Mouse (Mus musculus) cerebellum, adult 2 months (tissue): Measurements from ENCODE around the gene Wdr59. TPM values are rescaled to one million over a fixed set of nuclear protein-coding genes. Genes with fewer than 3 reads are reported as not detected.

Experiments used
- DNase-seq, 2 experiments: peaks; one replicate each; pipeline ENCODE4 v3.0.0; 2021
- H3K27ac ChIP-seq: fragments of 200-500 bp; 2 replicates; pipeline ENCODE4 v1.5.1; 2012; ENCODE audit warnings: low read length, control low read depth, inconsistent platforms; ENCODE audit not compliant: insufficient read depth
- H3K27me3 ChIP-seq: fragments of 200-500 bp; 2 replicates; pipeline ENCODE4 v1.6.1; 2012; ENCODE audit warnings: inconsistent platforms, mild to moderate bottlenecking, low read length, moderate library complexity; ENCODE audit not compliant: control insufficient read depth, insufficient read depth
- H3K4me1 ChIP-seq: fragments of 200-500 bp; 2 replicates; pipeline ENCODE4 v1.6.1; 2011; ENCODE audit warnings: low read length; ENCODE audit not compliant: control insufficient read depth, insufficient read depth
- H3K4me3 ChIP-seq: fragments of 200-500 bp; replicated peaks from 2 replicates; pipeline ENCODE3; 2011; ENCODE audit warnings: mild to moderate bottlenecking, low read depth, low read length, control low read depth; ENCODE audit not compliant: insufficient read depth
- CTCF ChIP-seq: fragments of 200-500 bp; IDR thresholded peaks from 2 replicates; pipeline ENCODE4 v1.5.1; 2011; ENCODE audit warnings: low read depth, mild to moderate bottlenecking, control low read depth, low read length, moderate library complexity, borderline replicate concordance; ENCODE audit not compliant: insufficient read depth
- POLR2A ChIP-seq: fragments of 200-500 bp; IDR thresholded peaks from 2 replicates; pipeline ENCODE4 v1.6.1; 2011; ENCODE audit warnings: low read length, control low read depth, borderline replicate concordance; ENCODE audit not compliant: insufficient read depth
- WGBS: fragments of 180-500 bp; shearing (Covaris S2); methylation state at CpG from one replicate; pipeline ENCODE4 v1.1.7; 2018; 5-methylcytosine and 5-hydroxymethylcytosine counted together
- polyA plus RNA-seq: library from polyadenylated mRNA; depleted of rRNA; stranded (reverse); fragments of >200 nt; gene quantifications from 2 replicates; pipeline ENCODE4 v1.2.3, GENCODE M21; 2012

Gene Wdr59
- polyA plus RNA-seq, 1 experiment, result 16.0 TPM

DNA sequence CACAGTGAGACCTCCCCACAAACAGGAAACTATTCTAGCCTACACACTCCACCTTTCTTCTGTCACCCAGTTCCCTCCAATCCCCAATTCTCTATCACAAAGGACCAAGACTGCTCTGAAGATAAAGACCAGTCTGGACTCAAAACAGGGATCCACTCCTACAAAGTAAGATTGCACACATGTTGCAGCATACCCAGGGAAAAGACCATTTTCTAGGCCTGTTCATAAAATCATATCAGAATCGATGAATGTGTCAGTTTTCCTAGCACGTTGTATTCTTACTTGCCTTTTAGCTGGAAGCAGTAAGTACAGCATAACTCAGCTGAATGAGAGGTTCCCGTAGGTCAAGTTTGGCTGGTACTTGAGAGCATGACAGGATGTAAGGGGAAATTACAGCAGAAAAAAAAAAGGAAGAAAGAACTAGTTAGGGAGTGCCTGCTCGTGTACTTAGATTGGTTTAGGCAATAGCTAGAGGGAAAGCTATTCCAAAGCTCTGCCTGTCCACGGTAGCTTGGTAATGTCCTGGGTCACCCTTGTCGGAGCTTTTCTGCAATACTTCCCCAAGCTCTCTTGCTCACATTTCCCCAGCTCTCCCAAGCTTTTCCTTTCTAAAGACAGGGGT lies 4.6 kb upstream of the Wdr59 start:
- Histone ChIP-seq H3K4me1 (no peaks in the 10 kb centered on the region), H3K4me3 (no peak overlapping the region), H3K27me3 (no peaks in the 10 kb centered on the region; the same call in 1 of the 2 replicates), H3K27ac (no peak overlapping the region)
- DNase-seq, result no peak
- TF ChIP-seq CTCF (no peak), POLR2A (no peak)
- WGBS, result 82% methylated on average over 6 of the region's 6 CpGs

DNA sequence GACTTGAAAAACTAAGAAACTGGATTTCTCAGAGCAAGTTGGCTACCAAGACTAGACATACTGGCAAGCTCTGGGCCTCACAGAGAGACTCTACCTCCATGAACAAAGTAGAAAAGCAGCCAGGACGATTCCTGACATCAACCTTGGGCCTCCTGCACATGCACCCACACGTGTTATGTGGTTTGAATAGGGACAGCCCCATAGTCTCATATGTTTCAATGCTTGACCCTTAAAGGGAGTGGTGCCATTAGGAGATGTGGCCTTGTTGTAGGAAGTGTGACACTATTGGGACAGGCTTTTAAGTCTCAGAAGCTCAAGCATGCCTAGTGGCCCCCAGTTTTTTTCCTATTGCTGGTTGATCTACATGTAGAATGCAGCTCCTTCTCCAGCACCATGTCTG lies 4.4 kb downstream of the Wdr59 start:
- Histone ChIP-seq H3K4me1 (peaks cover 10% of the 10 kb centered on the region), H3K27me3 (no peaks in the 10 kb centered on the region), H3K4me3 (no peak overlapping the region), H3K27ac (no peak overlapping the region)
- WGBS, result 87% methylated on average over 2 of the region's 2 CpGs
- DNase-seq, result no peak
- TF ChIP-seq CTCF, result no peak
- no peak for TF ChIP-seq POLR2A

DNA sequence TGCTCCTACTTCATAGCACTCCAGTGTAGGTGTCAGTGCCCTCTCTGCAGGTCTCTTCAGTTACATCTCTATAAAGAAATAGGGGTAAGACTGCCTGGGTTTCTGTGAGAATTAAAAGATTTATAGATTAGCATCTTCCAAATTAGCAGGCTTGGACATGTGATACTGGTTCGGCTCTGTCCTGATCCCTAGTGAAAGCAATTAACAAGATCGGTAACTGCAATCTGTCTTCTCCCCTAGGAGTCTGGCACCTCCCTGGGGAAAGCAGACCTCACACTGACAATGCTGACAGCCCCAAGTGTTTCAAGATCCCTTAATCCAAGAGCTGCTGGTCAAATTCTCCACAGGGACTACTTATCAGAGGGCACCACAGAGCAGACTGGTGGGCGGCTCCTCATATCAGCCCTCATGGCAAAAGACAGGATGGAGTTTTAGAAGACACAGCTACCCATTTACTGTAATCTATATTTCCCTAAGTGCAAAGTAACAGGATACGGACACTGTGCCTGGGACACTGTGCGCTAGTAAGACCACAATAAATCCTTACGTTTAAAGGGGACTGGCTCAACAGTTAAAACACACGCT lies 5.3 kb downstream of the Wdr59 start:
- 64% methylated on average over 7 of the region's 7 CpGs for WGBS
- H3K27me3 ChIP-seq, result no peaks in the 10 kb centered on the region
- DNase-seq, result peak in 1 of 2 experiments; percentile 25
- TF ChIP-seq CTCF, result no peak
- no peak for TF ChIP-seq POLR2A
- H3K27ac ChIP-seq, result no peak overlapping the region
- H3K4me3 ChIP-seq, result no peak overlapping the region
- peaks cover 10% of the 10 kb centered on the region for H3K4me1 ChIP-seq

DNA sequence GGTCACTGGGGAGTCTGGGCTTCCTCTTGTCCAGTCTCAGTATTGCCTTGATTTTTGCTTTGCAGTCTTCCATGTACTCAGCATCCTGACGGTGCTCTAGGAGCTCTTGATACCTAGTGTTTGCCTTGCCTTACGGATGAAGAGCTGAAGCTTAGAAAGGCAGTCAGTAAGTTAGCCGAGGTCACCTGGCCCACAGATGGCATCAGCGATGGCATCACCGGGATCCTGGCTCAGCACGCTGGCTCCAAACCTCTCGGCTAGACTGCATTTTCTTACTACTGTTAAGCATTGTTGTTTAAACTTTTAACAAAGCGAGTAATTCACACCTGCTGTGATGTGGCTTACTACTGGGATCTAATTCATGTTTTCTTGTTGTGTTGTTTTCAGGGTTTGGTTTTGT lies 8.4 kb downstream of the Wdr59 start:
- 20% methylated on average over 8 of the region's 8 CpGs for WGBS
- TF ChIP-seq CTCF (no peak), POLR2A (no peak)
- Histone ChIP-seq H3K27me3 (no peaks in the 10 kb centered on the region), H3K27ac (no peak overlapping the region), H3K4me3 (no peak overlapping the region), H3K4me1 (peaks cover 14% of the 10 kb centered on the region)
- DNase-seq, result peak; percentile 46 to 66

DNA sequence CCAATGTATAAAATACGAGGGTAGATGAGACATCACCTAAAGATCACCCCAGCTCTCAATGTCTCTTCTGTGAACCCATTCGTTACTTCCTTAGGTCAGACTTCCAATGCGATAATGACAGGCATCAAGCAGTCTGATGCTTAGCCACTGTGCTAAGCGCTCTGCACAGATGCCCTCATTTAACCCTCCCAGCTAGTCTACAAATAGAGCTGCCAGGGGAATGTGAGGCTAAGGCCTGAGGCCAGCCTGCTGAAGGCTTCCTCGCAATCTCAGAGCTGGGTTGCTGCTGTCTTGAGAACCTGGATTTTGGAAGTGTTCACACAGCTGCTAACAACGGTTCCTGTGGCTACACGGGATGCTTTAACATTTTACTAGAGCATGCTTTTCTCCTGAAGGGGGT lies 9.0 kb downstream of the Wdr59 start:
- no peak for DNase-seq
- no peak overlapping the region for H3K4me3 ChIP-seq
- peaks cover 14% of the 10 kb centered on the region for H3K4me1 ChIP-seq
- H3K27me3 ChIP-seq, result no peaks in the 10 kb centered on the region
- 55% methylated on average over 7 of the region's 7 CpGs for WGBS
- TF ChIP-seq CTCF, result no peak
- TF ChIP-seq POLR2A, result no peak
- H3K27ac ChIP-seq, result 0 out of 2 replicates have a peak overlapping the region, but pooled peaks have one; percentile 3

DNA sequence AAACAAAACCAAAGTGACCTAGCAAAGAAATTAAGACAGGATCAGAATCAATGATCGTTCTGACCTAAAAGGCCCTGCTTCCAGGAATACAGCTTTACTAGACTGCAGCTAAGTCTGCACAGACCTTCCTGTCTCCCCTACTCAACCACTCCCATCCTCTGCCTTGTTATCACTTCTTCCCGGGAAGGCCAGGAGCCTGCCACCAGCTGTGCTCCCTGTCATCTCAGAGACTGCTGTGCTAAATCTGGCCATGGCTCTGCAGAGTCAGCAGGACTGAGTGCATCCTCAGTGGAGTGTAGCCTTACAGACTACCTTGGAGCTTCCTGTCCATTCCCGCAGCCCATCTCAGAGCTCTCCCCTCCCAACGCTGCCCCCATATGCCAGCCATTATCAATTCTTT lies 11.5 kb downstream of the Wdr59 start:
- Histone ChIP-seq H3K4me3 (no peak overlapping the region), H3K4me1 (peaks cover 11% of the 10 kb centered on the region), H3K27ac (no peak overlapping the region), H3K27me3 (no peaks in the 10 kb centered on the region)
- 63% methylated on average over 4 of the region's 4 CpGs for WGBS
- no peak for DNase-seq
- TF ChIP-seq POLR2A (no peak), CTCF (no peak)

DNA sequence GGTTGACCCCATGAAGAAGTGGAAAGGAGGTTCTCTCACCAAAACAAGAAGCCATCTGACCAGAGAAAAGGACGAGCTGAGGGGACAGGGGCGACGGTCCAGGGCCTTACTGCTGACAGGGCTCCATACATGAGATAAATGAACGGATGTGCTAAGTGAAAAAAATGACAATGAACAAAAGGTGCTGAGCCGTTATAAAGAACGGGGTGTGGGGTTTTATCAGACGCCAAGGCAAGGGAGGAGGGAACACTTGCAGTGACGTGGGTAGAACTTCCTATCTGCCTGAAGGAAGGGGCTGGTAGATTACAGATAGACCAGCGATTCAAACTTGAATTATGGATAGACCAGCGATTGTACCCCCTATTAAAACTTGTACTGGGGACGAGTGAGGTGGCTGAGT lies 12.6 kb downstream of the Wdr59 start:
- no peaks in the 10 kb centered on the region for H3K27me3 ChIP-seq
- H3K27ac ChIP-seq, result no peak overlapping the region
- 91% methylated on average over 11 of the region's 11 CpGs for WGBS
- H3K4me1 ChIP-seq, result peaks cover 11% of the 10 kb centered on the region
- TF ChIP-seq POLR2A (no peak), CTCF (no peak)
- no peak for DNase-seq
- H3K4me3 ChIP-seq, result no peak overlapping the region

DNA sequence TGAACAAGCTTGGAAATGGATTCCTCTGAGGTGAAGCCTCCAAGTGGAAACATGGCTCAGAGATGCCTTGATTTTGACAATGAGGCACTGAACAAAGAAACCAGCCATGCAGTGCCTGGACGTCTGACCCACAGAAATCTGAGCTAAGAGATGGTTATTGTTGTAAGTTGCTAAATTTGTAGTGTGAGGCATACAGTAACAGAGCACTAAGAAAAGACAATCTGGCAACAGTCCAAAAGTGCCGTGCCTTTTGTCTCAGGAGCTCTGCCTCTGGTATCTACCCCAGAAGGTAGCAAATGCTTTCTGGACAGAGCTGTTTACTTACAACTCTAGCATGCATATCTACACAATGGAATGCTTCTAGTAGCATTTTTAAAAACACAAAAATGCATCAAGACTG lies 13.3 kb downstream of the Wdr59 start:
- TF ChIP-seq CTCF (no peak), POLR2A (no peak)
- no peak overlapping the region for H3K4me3 ChIP-seq
- peaks cover 11% of the 10 kb centered on the region for H3K4me1 ChIP-seq
- H3K27me3 ChIP-seq, result no peaks in the 10 kb centered on the region
- DNase-seq, result no peak
- 42% methylated on average over 2 of the region's 2 CpGs for WGBS
- H3K27ac ChIP-seq, result no peak overlapping the region
